Mouse (Mus musculus) gastrocnemius, postnatal 10 days (tissue): ENCODE measurements around the gene 2010111I01Rik. TPM values are rescaled to one million over a fixed set of nuclear protein-coding genes. Genes with fewer than 3 reads are reported as not detected.
"Not testable (repeated sequence)": the region's sequence is repeated elsewhere in the genome, so short reads cannot be mapped to it uniquely, and the experiment has no call there.

ENCODE experiments used
- DNase-seq: peaks from one replicate; pipeline ENCODE4 v3.0.0; 2021; ENCODE audit warnings: mixed read lengths
- total RNA-seq, 2 experiments: library from RNA; stranded (reverse); gene quantifications; 2 replicates each; pipeline ENCODE4 v1.2.3; 2021

Gene 2010111I01Rik
- total RNA-seq, 2 experiments from 2014 or later = 67.8 to 110 TPM

- DNase-seq = not testable (repeated sequence)
Measured at GRCm38 (mm10) chr13:63315111-63315510, 350.4 kb downstream of the 2010111I01Rik start.

- DNase-seq = no peak
Measured at GRCm38 (mm10) chr13:63315777-63316176, 351.1 kb downstream of the 2010111I01Rik start.

GRCm38 (mm10) chr13:63316407-63316806 lies 351.7 kb downstream of the 2010111I01Rik start:
- DNase-seq = no peak

- no peak for DNase-seq
Measured at GRCm38 (mm10) chr13:63317681-63318104, 353.0 kb downstream of the 2010111I01Rik start.

GRCm38 (mm10) chr13:63319814-63320213 lies 355.1 kb downstream of the 2010111I01Rik start:
- DNase-seq = no peak

GRCm38 (mm10) chr13:63321689-63322088 lies 357.0 kb downstream of the 2010111I01Rik start:
- no peak for DNase-seq

- no peak for DNase-seq
Measured at GRCm38 (mm10) chr13:63322756-63323155, 358.1 kb downstream of the 2010111I01Rik start.

- DNase-seq = no peak
Measured at GRCm38 (mm10) chr13:63323286-63324075, 358.8 kb downstream of the 2010111I01Rik start.

GRCm38 (mm10) chr13:63324311-63324710 lies 359.6 kb downstream of the 2010111I01Rik start:
- no peak for DNase-seq

GRCm38 (mm10) chr13:63324978-63325848 lies 360.5 kb downstream of the 2010111I01Rik start:
- no peak for DNase-seq

GRCm38 (mm10) chr13:63326015-63326414 lies 361.3 kb downstream of the 2010111I01Rik start:
- DNase-seq = no peak

GRCm38 (mm10) chr13:63330236-63330860 lies 365.7 kb downstream of the 2010111I01Rik start:
- no peak for DNase-seq

- peak; percentile 74 for DNase-seq
Measured at GRCm38 (mm10) chr13:63331379-63331778, 366.7 kb downstream of the 2010111I01Rik start.

GRCm38 (mm10) chr13:63332576-63333300 lies 368.0 kb downstream of the 2010111I01Rik start:
- peak; percentile 57 for DNase-seq

- DNase-seq = no peak
Measured at GRCm38 (mm10) chr13:63335421-63336134, 370.9 kb downstream of the 2010111I01Rik start.

- no peak for DNase-seq
Measured at GRCm38 (mm10) chr13:63336335-63336734, 371.6 kb downstream of the 2010111I01Rik start.

- no peak for DNase-seq
Measured at GRCm38 (mm10) chr13:63337239-63337960, 372.7 kb downstream of the 2010111I01Rik start.

- DNase-seq = no peak
Measured at GRCm38 (mm10) chr13:63339946-63340345, 375.3 kb downstream of the 2010111I01Rik start.

- DNase-seq = no peak
Measured at GRCm38 (mm10) chr13:63342781-63343180, 378.1 kb downstream of the 2010111I01Rik start.

GRCm38 (mm10) chr13:63344481-63344880 lies 379.8 kb downstream of the 2010111I01Rik start:
- DNase-seq = no peak
